Mouse (Mus musculus) lung, embryonic 14.5 days (tissue): Measurements from ENCODE around the gene Olfr458. TPM values are rescaled to one million over a fixed set of nuclear protein-coding genes. Genes with fewer than 3 reads are reported as not detected.

Experiments
- ATAC-seq: fragments of 200-750 bp; cut with Nextera tagmentation; 2 replicates; pipeline ENCODE4 v1.8.0; 2017; ENCODE audit warnings: mild to moderate bottlenecking, moderate TSS enrichment, moderate library complexity; ENCODE audit not compliant: insufficient read depth
- DNase-seq: peaks from one replicate; pipeline ENCODE4 v3.0.0-alpha.2; 2015
- H3K27ac ChIP-seq: fragments of 300-500 bp; sonication (generic); 2 replicates; pipeline ENCODE4 v1.5.1; 2014; ENCODE audit warnings: low read depth, mild to moderate bottlenecking, moderate library complexity
- H3K27me3 ChIP-seq: fragments of 300-500 bp; sonication (generic); 2 replicates; pipeline ENCODE4 v1.6.1; 2014; ENCODE audit warnings: low read length, control low read depth; ENCODE audit not compliant: insufficient read depth
- H3K36me3 ChIP-seq: fragments of 300-500 bp; sonication (generic); 2 replicates; pipeline ENCODE4 v1.6.1; 2014; ENCODE audit warnings: control low read depth; ENCODE audit not compliant: insufficient read depth
- H3K4me1 ChIP-seq: fragments of 300-500 bp; sonication (generic); 2 replicates; pipeline ENCODE4 v1.6.1; 2014; ENCODE audit warnings: antibody characterized with exemption, control low read depth; ENCODE audit not compliant: insufficient read depth
- H3K4me2 ChIP-seq: fragments of 300-500 bp; sonication (generic); 2 replicates; pipeline ENCODE4 v1.6.1; 2014; ENCODE audit warnings: mild to moderate bottlenecking
- H3K4me3 ChIP-seq: fragments of 300-500 bp; sonication (generic); 2 replicates; pipeline ENCODE4 v1.5.1; 2014; ENCODE audit warnings: low read depth, low read length
- H3K9ac ChIP-seq: fragments of 300-500 bp; sonication (generic); 2 replicates; pipeline ENCODE4 v1.6.1; 2014
- H3K9me3 ChIP-seq: fragments of 300-500 bp; sonication (generic); 2 replicates; pipeline ENCODE4 v1.6.1; 2016; ENCODE audit warnings: low read depth, low read length, control low read depth
- CTCF ChIP-seq: IDR thresholded peaks from 2 replicates; pipeline ENCODE4 v1.5.1; 2016; ENCODE audit warnings: antibody characterized with exemption, low read depth
- WGBS: fragments of 180-500 bp; shearing (Covaris S2); extraction: QIAGEN DNeasy Blood & Tissue Kit; methylation state at CpG from one replicate; pipeline ENCODE4 v1.1.7; 2014; 5-methylcytosine and 5-hydroxymethylcytosine counted together
- polyA plus RNA-seq: library from polyadenylated mRNA; unstranded; fragments of >200 nt; fragmentation: Nextera tagmentation; extraction: Ambion mirVana; gene quantifications from 2 replicates; pipeline ENCODE4 v1.2.1, GENCODE M21; 2014

The Olfr458 gene
- polyA plus RNA-seq, 1 experiment from 2014 or later, result not detected

GRCm38 (mm10) chr6:42470542-42470941 lies 5.5 kb upstream of the Olfr458 start:
- Histone ChIP-seq H3K4me3 (no peak overlapping the region), H3K9me3 (no peaks in the 10 kb centered on the region), H3K9ac (no peak overlapping the region), H3K36me3 (no peaks in the 10 kb centered on the region), H3K4me2 (no peak overlapping the region), H3K27me3 (no peaks in the 10 kb centered on the region), H3K4me1 (no peaks in the 10 kb centered on the region), H3K27ac (no peak overlapping the region)
- 85% methylated on average over 4 of the region's 4 CpGs for WGBS
- ATAC-seq (no peak), DNase-seq (no peak)
- no peak for TF ChIP-seq CTCF

GRCm38 (mm10) chr6:42447381-42447780 lies 17.6 kb downstream of the Olfr458 start:
- ATAC-seq, result no peak
- Histone ChIP-seq H3K9ac (no peak overlapping the region), H3K4me3 (no peak overlapping the region), H3K4me2 (no peak overlapping the region), H3K36me3 (no peaks in the 10 kb centered on the region), H3K27me3 (no peaks in the 10 kb centered on the region), H3K4me1 (no peaks in the 10 kb centered on the region), H3K9me3 (no peaks in the 10 kb centered on the region), H3K27ac (no peak overlapping the region)
- 63% methylated on average over 2 of the region's 2 CpGs for WGBS
- DNase-seq, result no peak
- TF ChIP-seq CTCF, result no peak

GRCm38 (mm10) chr6:42444491-42444890 lies 20.5 kb downstream of the Olfr458 start:
- TF ChIP-seq CTCF, result no peak
- Histone ChIP-seq H3K4me2 (no peak overlapping the region), H3K27me3 (no peaks in the 10 kb centered on the region), H3K9me3 (no peaks in the 10 kb centered on the region), H3K27ac (no peak overlapping the region), H3K36me3 (no peaks in the 10 kb centered on the region), H3K9ac (no peak overlapping the region), H3K4me1 (no peaks in the 10 kb centered on the region), H3K4me3 (no peak overlapping the region)
- 44% methylated on average over 2 of the region's 2 CpGs for WGBS
- DNase-seq (peak; percentile 9), ATAC-seq (no peak)

GRCm38 (mm10) chr6:42441395-42441794 lies 23.6 kb downstream of the Olfr458 start:
- Histone ChIP-seq H3K4me1 (no peaks in the 10 kb centered on the region), H3K27me3 (no peaks in the 10 kb centered on the region), H3K4me2 (no peak overlapping the region), H3K27ac (no peak overlapping the region), H3K4me3 (no peak overlapping the region), H3K9ac (no peak overlapping the region), H3K36me3 (no peaks in the 10 kb centered on the region), H3K9me3 (no peaks in the 10 kb centered on the region)
- ATAC-seq (no peak), DNase-seq (peak; percentile 11)
- no peak for TF ChIP-seq CTCF
- 33% methylated on average over 2 of the region's 2 CpGs for WGBS

GRCm38 (mm10) chr6:42435490-42435889 lies 29.5 kb downstream of the Olfr458 start:
- Histone ChIP-seq H3K27me3 (no peaks in the 10 kb centered on the region), H3K9me3 (no peaks in the 10 kb centered on the region), H3K4me3 (no peak overlapping the region), H3K4me2 (no peak overlapping the region), H3K4me1 (no peaks in the 10 kb centered on the region), H3K9ac (no peak overlapping the region), H3K36me3 (no peaks in the 10 kb centered on the region), H3K27ac (no peak overlapping the region)
- TF ChIP-seq CTCF, result no peak
- ATAC-seq (no peak), DNase-seq (no peak)
- WGBS, result 67% methylated on average over 2 of the region's 2 CpGs

GRCm38 (mm10) chr6:42434446-42434845 lies 30.6 kb downstream of the Olfr458 start, which contains the start of gene Tas2r126:
Gene Tas2r126, plus strand, starts transcription at chr6:42434535.
- DNase-seq, result no peak
- no peak within 1 kb of the TSS for H3K27ac ChIP-seq
- H3K9me3 ChIP-seq, result no peaks in the 10 kb centered on the region
- H3K4me3 ChIP-seq, result no peak within 1 kb of the TSS
- TF ChIP-seq CTCF, result no peak
- H3K4me1 ChIP-seq, result no peaks in the 10 kb centered on the region
- no peak within 1 kb of the TSS for H3K4me2 ChIP-seq
- ATAC-seq, result no peak
- no peaks in the 10 kb centered on the region for H3K27me3 ChIP-seq
- 73% methylated on average over 6 of the region's 6 CpGs for WGBS
- H3K9ac ChIP-seq, result no peak within 1 kb of the TSS
- no peaks in the 10 kb centered on the region for H3K36me3 ChIP-seq

- Histone ChIP-seq H3K4me1 (no peaks in the 10 kb centered on the region), H3K9me3 (no peaks in the 10 kb centered on the region), H3K27ac (no peak overlapping the region), H3K27me3 (no peaks in the 10 kb centered on the region), H3K4me2 (no peak overlapping the region), H3K9ac (no peak overlapping the region), H3K36me3 (no peaks in the 10 kb centered on the region), H3K4me3 (no peak overlapping the region)
- ATAC-seq (no peak), DNase-seq (peak; percentile 47)
- 50% methylated on average over 2 of the region's 2 CpGs for WGBS
- TF ChIP-seq CTCF, result peak; percentile 39; the same call in 1 of the 2 replicates
These were observed 31.4 kb downstream of the Olfr458 start for GRCm38 (mm10) chr6:42433554-42433953.

GRCm38 (mm10) chr6:42426337-42426736 lies 38.7 kb downstream of the Olfr458 start:
- no peak for TF ChIP-seq CTCF
- H3K4me3 ChIP-seq, result no peak overlapping the region
- H3K9me3 ChIP-seq, result no peaks in the 10 kb centered on the region
- DNase-seq, result no peak
- H3K36me3 ChIP-seq, result no peaks in the 10 kb centered on the region
- no peak for ATAC-seq
- H3K27me3 ChIP-seq, result no peaks in the 10 kb centered on the region
- no peaks in the 10 kb centered on the region for H3K4me1 ChIP-seq
- H3K27ac ChIP-seq, result no peak overlapping the region
- H3K4me2 ChIP-seq, result no peak overlapping the region
- H3K9ac ChIP-seq, result no peak overlapping the region
- WGBS, result 80% methylated on average over 4 of the region's 4 CpGs
